Mouse (Mus musculus) ES-E14 (cell line): ENCODE data around the gene Ufm1.

Experiments used
- CHD2 ChIP-seq: IDR thresholded peaks from 2 replicates; pipeline ENCODE4 v1.6.1; 2014; ENCODE audit warnings: mild to moderate bottlenecking, low read depth, low read length, inconsistent platforms
- HCFC1 ChIP-seq: IDR thresholded peaks from 2 replicates; pipeline ENCODE4 v1.6.1; 2012; ENCODE audit warnings: low read length, inconsistent platforms, borderline replicate concordance; ENCODE audit not compliant: insufficient read depth
- MAFK ChIP-seq: IDR thresholded peaks from 2 replicates; pipeline ENCODE4 v1.6.1; 2014; ENCODE audit warnings: mild to moderate bottlenecking, low read depth, low read length, inconsistent platforms; ENCODE audit not compliant: insufficient read depth
- ZC3H11A ChIP-seq: IDR thresholded peaks from 2 replicates; pipeline ENCODE4 v1.6.1; 2012; ENCODE audit warnings: low read depth, mild to moderate bottlenecking, inconsistent platforms, low read length, borderline replicate concordance
- ZNF384 ChIP-seq: IDR thresholded peaks from 2 replicates; pipeline ENCODE4 v1.6.1; 2012; ENCODE audit warnings: low read depth, low read length, inconsistent platforms

DNA sequence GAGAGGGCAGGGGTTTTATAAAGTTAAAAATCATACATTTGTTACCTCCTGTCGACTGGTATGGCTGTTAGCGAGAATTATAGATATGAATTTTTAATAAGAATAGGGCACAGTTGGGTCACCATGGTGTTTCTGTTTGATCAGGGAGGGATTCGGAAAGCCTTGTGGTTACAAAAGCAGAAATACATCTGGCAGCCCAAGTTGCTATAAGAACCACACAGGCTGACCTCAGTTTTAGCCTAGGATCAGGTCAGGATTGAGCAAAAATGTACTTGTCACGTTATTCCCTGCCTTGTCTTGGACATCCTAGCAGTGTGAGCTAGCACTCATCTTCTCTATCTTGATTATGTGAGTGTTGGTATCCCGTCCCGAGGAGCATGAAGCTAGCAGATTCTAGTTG, 6.9 kb upstream of the Ufm1 start:
- TF ChIP-seq HCFC1 (no peak), MAFK (no peak), ZNF384 (no peak), ZC3H11A (no peak), CHD2 (no peak)
